Mouse (Mus musculus) gastrocnemius, postnatal 36 days (tissue): ENCODE results near the gene Yy2. TPM values are rescaled to one million over a fixed set of nuclear protein-coding genes. Genes with fewer than 3 reads are reported as not detected.

ENCODE experiments used
- DNase-seq, 2 experiments: peaks; one replicate each; pipeline ENCODE4 v3.0.0; 2022
- intact Hi-C: fragments of 180-260 bp; cut with DNase I; formaldehyde crosslinking; loops from one replicate; pipeline ENCODE4 v1.15.1; 2025
- long read RNA-seq, 2 experiments: library from polyadenylated mRNA; stranded (forward); transcript quantifications; one replicate each; pipeline ENCODE4 v2.0.0; 2021
- total RNA-seq, 2 experiments: library from RNA; stranded (reverse); gene quantifications; 2 replicates each; pipeline ENCODE4 v1.2.3; 2021

Gene Yy2
- total RNA-seq = under 1 TPM; 0.46 to 0.99 TPM
- long read RNA-seq, experiment 1 = 0 reads
- long read RNA-seq, experiment 2 = 0 reads

DNA sequence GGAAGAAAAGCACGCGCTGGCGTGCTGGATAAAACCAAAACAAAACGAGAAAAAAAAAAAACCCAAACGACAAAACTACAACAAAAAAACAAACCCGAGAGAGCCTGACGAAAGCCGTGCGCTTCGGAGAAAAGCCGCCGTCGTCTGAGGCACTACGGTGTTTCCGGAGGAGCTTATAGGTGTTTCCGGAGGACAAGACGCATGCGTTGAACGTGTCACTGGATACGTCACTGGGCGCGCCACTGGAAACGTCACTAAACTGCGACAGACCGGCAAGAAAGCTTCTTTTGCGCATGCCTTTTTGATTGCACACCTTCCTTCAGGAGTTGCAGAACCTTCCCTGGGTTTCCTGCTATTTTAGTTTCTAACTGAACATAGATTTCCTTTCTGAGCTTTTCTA is at the start of gene Yy2:
TSS of gene Yy2 (minus strand) at position 146 of the 400 bp plus-strand sequence.
- no peak for DNase-seq
- intact Hi-C loops = no loop called here

DNA sequence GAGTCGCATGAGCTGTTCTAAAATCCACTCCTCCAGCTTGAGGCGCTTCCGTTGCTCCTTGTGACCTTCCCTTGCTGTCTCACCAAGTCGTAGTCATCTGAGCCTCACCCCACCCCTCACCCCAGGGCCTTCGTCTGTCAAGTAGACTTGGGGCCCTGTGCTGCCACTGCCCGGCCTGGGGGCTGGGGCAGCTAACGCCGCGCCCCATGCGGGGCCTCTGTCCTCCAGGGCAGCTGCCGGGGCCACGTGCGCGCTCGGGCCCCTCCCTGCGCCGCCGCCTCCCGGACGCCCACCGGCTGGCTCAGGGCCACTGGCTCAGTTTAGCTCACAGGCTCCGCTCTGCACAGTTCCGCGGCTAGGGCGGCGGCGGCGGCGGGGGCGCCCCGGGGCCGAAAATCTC is 44.1 kb upstream of the Yy2 start:
- DNase-seq = no peak
- intact Hi-C loops = no loop called here

DNA sequence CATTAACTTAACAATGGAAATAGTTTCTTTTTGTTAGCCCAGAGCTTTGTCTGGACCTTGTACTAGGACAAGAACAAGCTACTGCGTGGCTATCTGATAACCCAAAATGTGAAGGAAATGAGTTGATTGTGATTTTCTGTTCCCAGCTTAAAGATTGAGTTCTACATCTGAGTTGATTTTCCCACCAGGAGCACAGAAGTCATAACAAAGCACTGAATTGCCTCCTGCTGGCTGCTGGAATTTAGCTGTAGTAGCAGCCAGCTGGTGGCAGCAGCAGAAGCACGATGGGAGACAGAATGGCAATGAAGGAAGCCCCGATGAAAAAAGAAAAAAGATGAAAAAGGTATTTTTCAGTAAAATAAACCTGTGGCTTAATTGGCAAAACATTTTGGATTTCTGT is 32.7 kb upstream of the Yy2 start:
- no peak for DNase-seq
- intact Hi-C loops = no loop called here

DNA sequence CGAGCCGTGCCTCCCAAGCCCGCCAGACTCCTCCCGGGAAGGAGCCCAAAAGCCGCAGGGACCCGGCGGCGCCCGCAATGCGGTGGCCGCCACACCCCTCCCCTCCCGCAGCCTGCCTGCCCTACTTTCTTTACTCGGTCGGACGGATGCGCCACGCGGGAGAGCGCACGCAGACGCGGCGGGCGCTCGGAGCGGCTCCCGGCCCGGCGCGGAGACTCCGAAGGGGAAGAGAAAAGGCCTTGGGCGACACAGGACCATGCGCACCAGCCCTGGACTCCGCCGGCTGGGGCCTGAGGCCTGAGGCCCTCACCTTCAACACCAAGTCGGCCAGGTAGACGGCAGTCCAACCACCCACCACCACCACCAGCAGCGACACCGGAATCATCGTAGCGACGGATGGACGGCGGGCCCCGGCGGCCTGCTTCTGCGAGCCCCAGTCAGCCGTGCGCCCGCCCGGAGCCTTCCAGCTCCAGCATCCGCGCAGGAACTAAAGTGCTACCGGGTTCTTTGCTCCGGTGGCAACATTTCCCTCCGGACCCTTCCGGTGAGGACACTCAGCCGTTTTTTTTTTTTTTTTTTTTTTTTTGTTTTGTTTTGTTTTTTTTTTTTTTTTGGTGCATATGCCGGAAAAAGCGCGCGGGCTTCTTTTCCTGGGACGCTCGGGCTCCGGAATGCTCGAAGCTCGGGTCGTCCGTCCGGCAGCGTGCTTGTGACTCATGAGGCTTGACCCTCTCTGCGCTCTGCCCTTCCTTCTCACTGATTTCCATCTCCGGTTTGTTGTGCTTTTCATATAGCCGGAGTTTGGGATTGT is 29.6 kb upstream of the Yy2 start, which contains the start of gene Mbtps2:
TSS of gene Mbtps2 (minus strand) at position 530 of the 811 bp plus-strand sequence.
- DNase-seq = peak; percentile 34 to 65
- intact Hi-C loops = loop anchor here (10.0 kb wide), 1 partner anchor 104 kb away; the partner anchor contains the start of gene Sms

DNA sequence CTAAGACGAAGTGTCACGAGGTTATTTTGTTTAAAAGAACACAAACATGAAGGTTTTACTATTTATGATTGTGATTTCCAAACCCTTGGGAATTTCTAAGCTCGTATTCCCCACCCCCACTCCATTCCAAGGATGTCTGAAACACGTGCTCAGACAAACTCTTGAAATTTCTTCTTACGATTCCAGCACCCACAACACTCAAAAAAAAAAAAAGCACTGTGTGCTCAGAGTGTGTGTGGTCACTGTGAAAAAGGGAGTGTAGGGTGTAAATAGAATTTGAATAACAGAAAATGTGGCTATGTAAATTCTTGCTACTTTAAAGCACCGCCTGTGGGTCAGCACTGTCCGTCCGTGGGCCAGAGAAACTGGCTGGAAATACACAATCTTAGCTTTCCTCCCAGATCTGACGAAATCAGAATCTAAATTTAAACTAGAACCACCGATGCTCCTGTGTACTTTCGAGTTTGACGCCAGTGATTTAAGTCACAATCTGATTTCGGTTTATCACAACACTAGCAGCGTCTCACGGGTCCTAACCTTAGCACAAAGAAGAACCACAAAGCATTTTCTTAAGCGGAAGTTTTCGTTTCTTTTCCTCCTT is 28.9 kb upstream of the Yy2 start:
- DNase-seq = no peak
- intact Hi-C loops = loop anchor here (10.0 kb wide), 1 partner anchor 103 kb away; the partner anchor contains the start of gene Sms

DNA sequence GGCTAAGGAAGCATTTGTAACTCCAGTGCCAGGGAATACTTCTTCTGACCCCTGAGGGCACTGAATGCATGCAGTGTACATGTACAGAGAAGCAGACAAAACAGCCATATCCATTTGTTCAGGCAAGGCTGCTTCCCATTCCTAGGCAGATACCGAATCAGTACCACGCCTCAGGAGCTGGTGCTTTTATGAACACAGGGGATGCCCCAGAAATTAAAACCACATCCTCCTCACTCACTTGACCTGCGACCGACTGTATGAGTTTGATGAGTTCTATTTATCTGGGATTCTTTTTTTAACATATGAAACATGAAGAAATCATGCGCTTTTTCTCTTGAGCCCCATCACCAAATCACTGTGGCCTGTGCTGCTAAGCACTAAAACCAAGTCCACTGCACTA is 28.0 kb upstream of the Yy2 start:
- intact Hi-C loops = loop anchor here (10.0 kb wide), 1 partner anchor 102 kb away; the partner anchor contains the start of gene Sms
- no peak for DNase-seq

DNA sequence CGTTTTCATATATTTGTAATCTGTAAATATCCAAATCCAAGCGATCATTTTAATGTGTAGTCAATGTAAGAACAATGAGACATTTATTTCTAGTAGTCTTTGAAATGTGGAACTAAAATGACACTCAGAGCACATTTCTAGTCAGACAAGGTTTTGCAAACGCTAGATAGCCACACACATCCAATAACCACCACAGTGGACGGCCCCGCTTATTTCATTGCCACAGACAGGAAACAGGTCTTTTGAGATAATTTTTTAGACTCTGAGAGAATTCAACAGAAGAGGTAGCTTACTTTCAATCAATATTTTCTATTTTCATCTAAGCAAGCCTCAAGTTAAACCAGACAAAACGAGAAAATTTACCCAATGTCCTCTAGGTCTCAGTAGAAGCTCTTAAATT is 27.1 kb upstream of the Yy2 start:
- DNase-seq = no peak
- intact Hi-C loops = loop anchor here (10.0 kb wide), 1 partner anchor 101 kb away; the partner anchor contains the start of gene Sms

DNA sequence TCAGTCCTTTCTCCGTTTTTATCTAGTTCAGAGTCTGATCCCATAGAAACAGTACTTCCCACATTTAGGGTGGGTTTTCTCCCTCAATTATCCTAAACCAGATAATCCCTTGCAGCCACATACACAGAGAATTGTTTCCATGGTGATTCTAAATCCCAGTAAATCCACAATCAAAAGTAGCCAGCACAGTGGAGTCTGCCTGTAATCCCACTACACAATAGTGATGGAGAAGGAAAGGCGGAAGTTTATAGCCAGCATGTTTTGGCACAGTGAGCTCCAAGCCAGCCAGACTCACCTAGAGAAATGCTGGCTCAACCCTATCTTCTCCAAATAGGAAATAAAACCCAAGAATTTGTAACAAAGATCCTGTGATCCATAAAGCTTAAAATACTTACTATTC is 25.8 kb upstream of the Yy2 start:
- intact Hi-C loops = loop anchor here (10.0 kb wide), 1 partner anchor 100 kb away; the partner anchor contains the start of gene Sms
- DNase-seq = no peak

DNA sequence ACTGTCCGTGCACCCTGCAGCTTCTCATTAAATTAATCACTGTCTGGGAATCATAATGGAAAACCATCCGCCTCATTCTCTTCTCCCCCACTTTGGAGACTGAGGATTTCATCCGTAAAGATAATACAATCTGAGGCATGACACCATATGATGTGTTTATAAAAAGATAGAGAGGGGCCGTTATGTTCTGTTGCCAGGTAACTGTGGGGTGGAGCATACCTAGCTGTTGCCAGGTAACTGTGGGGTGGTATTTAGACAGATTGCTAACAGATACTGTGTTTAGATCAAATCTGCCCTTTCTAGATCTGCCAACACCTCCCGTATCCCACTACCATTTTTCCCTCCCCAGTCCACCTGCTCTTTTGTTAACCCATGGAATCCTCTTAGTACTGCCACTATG is 18.2 kb upstream of the Yy2 start:
- intact Hi-C loops = no loop called here
- no peak for DNase-seq

DNA sequence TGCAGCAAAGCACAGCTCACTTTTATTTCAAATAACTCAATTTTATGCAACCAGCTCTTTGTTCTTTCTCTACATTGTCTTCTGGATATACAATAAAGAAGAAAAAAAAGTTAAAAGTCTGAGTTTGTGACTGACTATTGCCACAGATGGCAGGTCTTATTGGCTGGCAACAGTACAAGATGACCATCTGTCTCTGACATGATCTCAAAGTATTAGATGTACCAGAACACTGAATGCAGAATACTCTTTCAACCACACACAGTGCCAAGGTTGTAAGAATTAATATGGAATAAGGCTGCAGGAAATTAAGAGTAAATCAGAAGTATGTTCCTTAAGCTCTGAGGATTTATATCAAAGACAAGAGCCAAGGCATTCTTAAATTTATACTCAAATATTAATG is 17.6 kb upstream of the Yy2 start:
- DNase-seq = no peak
- intact Hi-C loops = no loop called here

DNA sequence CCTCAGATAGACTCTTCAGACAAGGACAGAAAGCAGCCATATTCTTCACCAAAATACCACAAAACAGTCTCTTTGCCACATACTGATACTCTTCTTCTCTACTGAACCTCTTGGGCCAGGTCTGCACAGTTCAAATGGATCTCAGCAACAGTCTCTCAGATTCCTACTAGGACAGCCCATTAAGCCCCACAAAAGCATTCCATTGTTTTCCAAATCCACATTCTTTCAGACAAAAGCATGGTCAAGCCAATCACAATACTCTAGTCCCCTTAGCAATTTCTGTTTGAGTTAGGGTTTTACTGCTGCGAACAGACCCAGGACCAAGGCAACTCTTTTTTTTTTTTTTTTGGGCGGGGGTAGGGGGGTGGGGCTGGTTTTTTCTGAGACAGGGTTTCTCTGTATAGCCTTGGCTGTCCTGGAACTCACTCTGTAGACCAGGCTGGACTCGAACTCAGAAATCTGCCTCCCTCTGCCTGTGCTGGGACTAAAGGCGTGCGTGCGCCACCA is 10.4 kb upstream of the Yy2 start:
- intact Hi-C loops = no loop called here

DNA sequence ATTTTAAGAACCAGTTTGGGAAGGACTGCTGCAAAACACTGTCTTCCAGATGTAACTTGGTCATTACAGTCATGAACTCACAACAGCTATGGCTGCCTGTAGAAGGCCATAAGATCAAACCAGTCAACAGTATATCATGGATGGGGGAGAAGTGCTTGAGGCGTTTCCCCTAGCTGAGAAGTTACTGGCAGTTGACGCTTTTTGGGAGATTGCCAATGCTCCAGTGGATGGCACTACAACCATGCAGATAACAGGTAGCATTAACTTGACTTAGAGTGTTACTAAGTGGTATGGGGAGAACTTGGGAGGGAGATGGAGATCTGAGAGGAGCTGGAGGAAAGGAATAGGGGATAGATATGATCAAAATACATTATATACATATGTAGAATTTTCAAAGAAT is 5.9 kb upstream of the Yy2 start:
- intact Hi-C loops = no loop called here
- no peak for DNase-seq

More for the DNA sequence above, 10.4 kb upstream of the Yy2 start:
- no peak for DNase-seq

DNA sequence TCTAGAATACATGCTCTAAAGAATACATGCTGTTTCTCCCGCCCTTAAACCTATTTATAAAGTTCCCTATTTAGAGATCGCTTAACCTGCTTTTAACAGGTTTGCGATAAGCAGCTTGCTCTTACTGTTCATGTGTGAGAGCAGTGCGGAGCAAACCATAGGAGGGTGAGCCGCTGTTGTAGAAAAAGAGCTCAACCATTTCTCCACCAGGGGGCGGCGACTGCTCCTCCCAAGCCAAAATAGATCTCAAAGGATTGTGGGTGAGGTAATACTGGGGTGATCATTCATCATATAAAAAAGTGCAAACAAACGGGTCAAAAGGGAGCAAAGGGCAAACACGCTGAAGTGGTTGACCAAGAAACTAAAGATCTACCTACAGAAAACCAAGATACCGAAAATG is 5.0 kb downstream of the Yy2 start:
- DNase-seq = no peak
- intact Hi-C loops = no loop called here

DNA sequence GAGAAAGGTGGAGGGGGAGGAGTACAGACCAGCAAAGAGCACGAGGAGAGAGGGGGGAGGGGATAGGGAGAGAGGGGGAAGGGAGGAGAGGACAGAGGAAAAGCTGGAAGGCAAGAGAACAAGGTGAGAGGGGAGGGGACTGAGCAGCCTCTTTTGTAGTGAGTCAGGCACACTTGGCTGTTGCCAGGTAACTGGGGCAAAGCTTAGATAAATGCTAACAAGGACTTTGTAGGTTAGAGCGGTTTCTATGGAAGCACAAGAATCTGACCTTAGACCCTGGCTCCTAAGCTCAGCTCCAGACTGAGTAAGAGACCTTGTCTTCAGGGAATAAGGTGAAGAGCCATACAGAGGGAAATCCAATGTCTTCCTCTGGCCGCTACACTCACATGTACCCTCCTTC is 21.7 kb downstream of the Yy2 start:
- intact Hi-C loops = no loop called here
- no peak for DNase-seq

Other genes with a start within 250 kb of the Yy2 start
- gene Phex, start 153.7 kb downstream of the Yy2 start, total RNA-seq = under 1 TPM; 0.13 to 0.54 TPM
- 10 to 100 TPM; 50.7 to 61.0 TPM for gene Sms, start 76.7 kb downstream of the Yy2 start, total RNA-seq
- 10 to 100 TPM; 12.6 to 14.2 TPM for gene Mbtps2, start 29.7 kb upstream of the Yy2 start, total RNA-seq
- 100 to 1,000 TPM; 281 to 289 TPM for gene Smpx, start 129.9 kb upstream of the Yy2 start, total RNA-seq
- gene Klhl34, start 249.4 kb upstream of the Yy2 start, total RNA-seq = 10 to 100 TPM; 14.2 to 26.3 TPM